Mouse (Mus musculus) megakaryocyte-erythroid progenitor cell, adult 5 weeks (primary cell): ENCODE data around the gene Spem2. TPM values are rescaled to one million over a fixed set of nuclear protein-coding genes. Genes with fewer than 3 reads are reported as not detected.

ENCODE experiments used
- polyA plus RNA-seq: library from polyadenylated mRNA; stranded (reverse); fragments of >175 nt; gene quantifications from 2 replicates; pipeline ENCODE4 v1.2.3, GENCODE M21; 2012

The Spem2 gene
- not detected in 2 replicates for polyA plus RNA-seq

DNA sequence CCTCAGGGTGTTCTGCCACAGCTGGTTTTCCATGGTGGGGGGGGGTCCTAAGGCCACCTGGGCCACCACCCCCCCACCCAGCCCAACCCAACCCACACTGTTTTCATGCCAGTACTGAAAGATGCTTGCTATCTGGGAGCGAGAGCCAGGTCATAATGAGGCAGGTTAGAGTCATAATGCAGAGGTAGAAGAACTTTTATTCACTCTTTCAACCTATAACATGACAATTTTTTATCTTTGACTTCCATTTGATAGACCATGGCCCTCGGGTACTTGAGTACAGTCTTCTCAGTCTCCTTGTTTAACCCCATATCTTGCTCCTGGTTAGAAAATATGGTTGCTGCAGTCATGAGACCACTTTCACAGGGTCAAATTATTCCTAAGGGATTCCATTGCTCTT is at the start of gene Spem2:
TSS of gene Spem2 (minus strand) at position 101 of the 400 bp plus-strand sequence.

DNA sequence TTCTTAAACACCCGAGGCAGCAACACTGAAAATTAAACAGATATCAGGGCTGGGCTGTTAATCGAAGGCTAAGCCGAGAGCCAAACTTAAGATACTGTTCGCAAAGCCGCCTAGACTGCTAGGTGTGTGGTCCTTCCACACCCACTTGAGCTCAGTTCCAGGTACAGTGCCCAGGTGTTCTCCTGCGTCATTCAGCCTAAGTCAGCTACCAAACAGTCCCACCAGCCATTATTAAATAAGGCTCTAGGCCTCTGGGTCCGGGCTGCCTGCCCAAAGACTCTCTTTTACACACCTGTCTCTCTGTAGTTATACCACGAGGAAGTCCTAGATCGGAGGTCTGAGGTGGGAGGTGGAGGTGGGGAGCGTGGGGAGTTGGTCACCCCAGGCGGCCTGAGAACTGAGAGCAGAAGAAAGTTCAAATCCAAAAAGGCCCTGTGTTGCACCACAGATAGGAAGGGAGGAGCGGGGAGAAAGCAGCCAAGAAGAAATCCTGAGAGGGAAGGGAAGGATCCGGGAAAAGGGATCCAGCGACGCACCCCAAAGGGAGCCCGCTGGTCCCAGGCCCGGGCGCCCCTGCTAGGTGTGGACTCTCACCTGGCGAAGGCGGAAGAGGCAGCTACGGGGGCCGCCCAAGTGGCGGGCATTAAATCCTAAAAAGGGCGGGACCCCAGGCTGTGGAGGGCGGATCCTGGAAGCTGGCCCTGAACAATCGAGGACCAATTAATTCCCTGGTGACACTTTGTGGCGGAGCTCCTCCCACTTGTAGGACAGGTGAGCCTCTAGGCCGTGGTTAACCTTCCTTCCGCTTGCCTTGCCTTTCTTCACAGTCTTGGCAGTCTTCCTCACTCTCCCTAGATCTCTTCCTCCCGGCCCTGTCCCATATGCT is 40.1 kb upstream of the Spem2 start, which contains the start of gene Tnk1:
TSS of gene Tnk1 (minus strand) at position 618 of the 886 bp plus-strand sequence.

DNA sequence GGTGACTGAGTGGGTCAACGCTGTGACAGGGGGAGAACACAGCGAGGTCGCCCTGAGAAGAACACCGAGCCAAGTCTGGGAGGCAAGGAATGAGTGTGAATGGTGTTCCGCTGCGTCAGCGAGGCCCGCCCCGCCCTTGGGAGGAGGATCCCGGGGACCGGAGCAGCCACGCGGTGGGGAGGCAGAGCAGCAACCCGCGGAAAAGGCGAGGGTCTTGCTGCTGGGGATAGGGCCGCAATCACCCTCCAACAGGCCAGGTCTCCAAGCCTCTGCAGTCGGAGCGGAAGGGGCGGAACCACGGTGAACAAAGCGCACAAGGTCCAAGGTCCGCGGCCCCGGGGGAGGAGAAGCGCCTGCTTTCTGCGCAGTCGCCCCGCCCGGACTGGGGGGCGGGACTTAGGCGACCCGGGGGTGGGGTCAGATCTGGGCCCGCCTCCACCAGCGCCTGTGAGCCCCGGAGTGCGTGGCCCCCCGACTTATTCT is 28.0 kb upstream of the Spem2 start, which contains the start of gene Plscr3:
TSS of gene Plscr3 (plus strand) at position 179 of the 483 bp plus-strand sequence.

DNA sequence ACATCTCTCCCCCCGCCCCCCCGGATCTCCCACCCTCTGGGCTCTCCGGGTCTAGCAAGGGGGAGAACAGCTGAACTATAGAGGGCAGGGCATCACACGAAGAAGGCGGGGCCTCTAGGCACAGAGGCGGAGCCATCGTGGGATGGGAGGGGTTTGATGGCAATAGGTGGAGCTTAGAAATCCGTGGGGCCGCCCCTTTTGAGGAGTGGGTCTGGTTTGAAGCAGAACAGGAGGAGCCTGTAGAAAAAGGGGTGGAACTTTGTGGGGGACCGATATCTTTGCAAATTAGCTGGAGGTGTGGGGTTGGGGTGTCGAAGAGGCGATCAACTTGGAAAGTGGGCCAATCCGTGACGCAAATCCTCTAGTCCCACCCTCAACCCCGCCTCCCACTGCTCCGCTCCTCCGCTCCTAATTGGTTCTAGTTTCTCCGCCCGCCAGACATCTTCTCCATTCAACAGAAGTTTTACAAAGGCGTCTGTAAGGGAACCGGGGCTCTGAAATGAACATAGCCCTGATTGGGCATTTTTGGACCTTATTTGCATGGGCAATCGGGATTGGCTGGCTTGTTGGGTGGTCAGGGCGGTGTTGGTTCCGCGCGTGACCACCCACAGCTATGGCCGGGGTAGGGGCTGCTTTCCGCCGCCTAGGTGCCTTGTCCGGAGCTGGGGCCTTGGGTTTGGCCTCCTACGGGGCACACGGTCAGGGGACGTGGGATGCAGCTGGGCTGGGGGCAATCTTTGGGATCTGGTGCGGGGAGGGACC is 19.9 kb upstream of the Spem2 start, which contains the start of gene Tmem256:
TSS of gene Tmem256 (plus strand) at position 563 of the 762 bp plus-strand sequence.

DNA sequence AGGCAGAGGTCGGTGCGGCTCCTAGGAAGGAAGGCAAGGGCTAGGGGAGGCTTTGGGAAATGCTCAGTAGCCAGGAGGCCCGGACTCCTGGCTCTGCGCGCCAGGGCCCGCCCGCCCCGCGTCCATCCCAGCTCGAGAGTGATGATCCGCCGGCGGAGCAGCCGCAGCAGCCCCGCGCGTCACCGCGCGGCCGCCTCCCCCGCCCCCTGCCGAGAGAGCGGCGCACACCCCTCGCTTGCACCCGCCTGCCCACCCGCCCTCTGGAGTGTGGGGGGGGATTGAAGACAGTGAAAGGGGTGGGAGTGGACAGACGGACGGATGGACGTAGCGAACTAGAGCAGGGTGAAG is 19.3 kb upstream of the Spem2 start, which contains the start of gene Nlgn2:
TSS of gene Nlgn2 (minus strand) at position 181 of the 348 bp plus-strand sequence.

DNA sequence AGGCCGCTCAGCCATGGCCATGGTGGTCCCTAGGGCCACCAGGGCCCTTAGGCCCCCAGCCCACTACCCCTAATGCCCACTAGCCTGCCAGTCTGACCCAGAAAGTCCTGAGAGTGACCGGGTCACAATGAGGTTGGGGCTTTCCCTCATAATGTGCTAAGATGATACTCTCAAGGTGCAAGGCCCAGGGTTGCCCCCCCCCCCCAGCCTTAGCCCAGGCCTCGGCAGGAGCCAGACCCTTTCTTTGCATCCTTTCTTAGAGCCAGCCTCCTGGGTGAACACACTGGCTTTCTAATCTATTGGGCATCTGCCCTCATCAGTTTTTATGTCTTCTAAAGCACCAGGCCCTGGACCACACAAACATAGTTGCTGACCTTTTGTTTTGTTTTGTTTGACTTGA is 3.8 kb upstream of the Spem2 start, which contains the start of gene Spem1:
TSS of gene Spem1 (minus strand) at position 101 of the 400 bp plus-strand sequence.

DNA sequence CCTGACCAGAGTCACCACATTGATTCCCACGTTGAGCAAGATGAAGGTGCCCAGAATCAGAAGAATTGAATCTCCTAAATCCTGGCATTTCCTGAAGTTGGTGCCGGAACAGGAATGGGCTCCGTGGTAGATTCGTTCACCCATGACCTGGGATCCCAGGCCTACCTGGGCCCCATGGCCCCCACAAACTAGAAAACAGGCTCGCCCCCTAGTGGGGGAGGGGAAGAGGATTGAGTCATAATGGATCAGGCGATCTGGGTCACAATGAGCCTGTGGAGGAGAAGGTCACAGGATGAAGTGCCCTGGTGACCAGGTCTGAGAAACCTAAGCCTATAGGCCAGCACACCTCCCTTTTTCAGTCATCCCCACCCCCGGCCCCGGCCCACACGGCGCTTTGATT is 3.1 kb downstream of the Spem2 start, which contains the start of gene Gm39566:
TSS of gene Gm39566 (minus strand) at position 144 of the 400 bp plus-strand sequence.

DNA sequence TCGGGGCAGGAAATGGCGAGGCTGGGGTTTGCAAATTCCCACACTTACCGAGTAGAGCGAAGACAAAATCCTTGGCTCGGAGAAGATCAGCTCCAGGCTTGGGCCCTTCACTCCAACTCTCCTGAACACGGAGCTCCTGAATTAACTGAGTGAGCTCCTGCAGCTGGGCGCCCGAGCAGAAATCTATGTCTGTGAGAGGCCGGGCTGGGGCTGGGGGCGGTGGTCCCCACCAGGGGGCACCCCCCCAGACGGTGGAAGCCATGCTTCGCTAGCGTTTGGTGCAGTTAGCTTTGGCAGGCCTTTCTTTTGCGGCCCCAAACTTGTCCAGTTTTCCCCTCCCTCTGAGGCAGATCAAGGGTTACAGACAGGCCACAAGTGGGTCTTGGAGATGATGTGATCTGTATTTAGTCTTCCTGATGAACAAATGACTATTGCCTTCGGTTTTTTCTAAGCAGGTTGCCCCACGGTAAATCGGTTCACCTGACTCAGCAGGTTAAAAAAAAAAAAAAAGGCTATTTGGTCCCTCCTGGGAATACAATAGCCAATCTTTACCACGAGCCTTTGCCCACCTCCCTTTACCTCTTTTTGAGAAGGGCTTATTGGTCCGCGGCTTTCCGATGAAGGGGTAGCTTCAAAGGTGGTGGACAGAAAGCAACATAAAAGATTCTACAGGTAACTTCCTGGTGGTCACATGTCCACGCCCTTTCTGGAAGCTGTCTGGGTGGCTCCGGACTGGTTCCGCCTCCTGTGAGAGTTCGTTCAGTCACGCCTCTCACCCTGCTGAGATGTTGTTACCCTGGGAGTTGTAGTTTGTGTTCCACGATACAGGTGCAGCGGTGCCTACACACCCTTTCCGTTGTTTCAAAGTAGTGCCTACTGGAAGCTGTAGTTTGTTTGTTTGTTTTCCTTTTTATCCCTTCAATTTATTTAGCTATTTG is 13.0 kb downstream of the Spem2 start, which contains the start of gene Tmem102:
TSS of gene Tmem102 (minus strand) at position 653 of the 938 bp plus-strand sequence.

DNA sequence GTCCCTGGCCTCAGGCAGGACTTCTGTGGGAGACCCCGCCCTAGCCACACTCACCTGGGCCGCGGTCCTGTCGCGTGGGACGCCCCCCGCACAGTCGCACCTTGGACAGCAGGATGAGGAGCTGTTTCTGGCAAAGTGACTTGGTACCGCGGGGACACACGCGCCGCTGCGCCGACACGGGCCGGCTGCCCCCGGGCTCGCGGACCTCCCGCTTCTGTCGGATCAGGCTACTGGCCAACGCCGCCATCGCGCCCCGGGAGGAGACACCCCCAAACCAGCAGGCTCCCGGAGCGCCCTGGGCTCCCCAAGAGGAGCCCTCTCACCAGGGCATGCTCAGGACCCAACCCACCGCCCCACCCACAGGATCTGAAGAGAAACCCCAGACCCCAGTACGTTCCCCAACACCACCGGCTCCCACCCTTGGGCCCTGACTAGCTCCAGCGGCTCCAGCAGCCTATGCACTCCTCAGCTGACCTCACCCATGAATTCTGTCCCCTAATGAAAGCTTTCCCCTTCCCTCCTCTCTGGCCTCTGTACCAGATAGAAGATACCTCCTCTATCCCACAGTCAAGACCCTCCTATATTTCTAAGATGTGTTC is 16.8 kb downstream of the Spem2 start, which contains the start of gene Fgf11:
TSS of gene Fgf11 (minus strand) at position 479 of the 599 bp plus-strand sequence.

DNA sequence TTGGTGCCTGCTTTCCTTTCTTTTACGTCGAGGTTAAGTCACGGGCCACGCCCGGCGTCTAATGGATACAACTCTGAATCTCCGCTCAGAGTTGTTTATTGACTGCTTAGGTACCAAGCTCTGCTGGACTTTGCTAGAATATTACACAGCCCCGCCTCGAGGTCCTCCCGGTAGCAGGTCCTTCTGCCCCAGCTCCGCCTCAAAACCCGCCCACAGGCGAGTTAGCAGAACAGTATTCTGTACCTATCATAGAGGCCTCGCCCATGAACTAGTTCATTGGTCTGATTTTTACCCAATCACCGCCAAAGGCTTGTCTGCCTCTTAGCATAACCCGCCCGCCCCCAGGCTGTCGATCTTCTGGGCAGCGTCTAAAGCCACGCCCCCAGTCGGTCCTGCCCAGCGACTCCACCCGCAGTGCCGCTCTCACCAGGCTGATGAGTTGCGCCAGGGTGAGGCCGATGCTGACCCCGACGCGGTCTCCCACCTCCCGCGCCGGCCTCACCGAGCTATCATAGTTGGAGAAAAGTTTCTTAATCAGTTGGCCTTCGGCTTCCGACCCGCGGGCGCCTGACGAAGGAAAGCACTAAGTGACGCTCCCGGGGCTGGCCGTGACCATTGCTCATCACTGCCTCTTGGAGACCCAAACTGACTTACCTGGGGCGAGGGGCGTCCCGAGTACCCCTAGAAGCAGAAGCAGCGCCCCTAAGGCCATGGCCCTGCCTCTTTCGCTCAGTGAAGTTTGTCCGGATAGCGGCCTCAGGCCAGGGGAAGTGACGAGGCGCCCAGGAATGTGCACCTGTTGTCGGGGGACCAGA is 22.9 kb downstream of the Spem2 start, which contains the start of gene Chrnb1:
TSS of gene Chrnb1 (minus strand) at position 776 of the 815 bp plus-strand sequence.

Other genes starting within 250 kb of the Spem2 start
- gene Wrap53, start 238.2 kb downstream of the Spem2 start, polyA plus RNA-seq, result 15.1 and 19.3 TPM in 2 replicates
- gene Trp53, start 238.1 kb downstream of the Spem2 start, polyA plus RNA-seq, result 107 and 113 TPM in 2 replicates
- gene Atp1b2, start 212.5 kb downstream of the Spem2 start, polyA plus RNA-seq, result 60.8 and 72.4 TPM in 2 replicates
- not detected in 2 replicates for gene Shbg, start 200.6 kb downstream of the Spem2 start, polyA plus RNA-seq
- not detected in 2 replicates for gene Sat2, start 196.4 kb downstream of the Spem2 start, polyA plus RNA-seq
- 78.1 and 86.4 TPM in 2 replicates for gene Fxr2, start 185.5 kb downstream of the Spem2 start, polyA plus RNA-seq
- gene Sox15, start 163.2 kb downstream of the Spem2 start, polyA plus RNA-seq, result 0.48 and 1.3 TPM in 2 replicates
- gene Mpdu1, start 155.8 kb downstream of the Spem2 start, polyA plus RNA-seq, result 34.6 and 45.3 TPM in 2 replicates
- gene Cd68, start 152.3 kb downstream of the Spem2 start, polyA plus RNA-seq, result 27.8 and 36.3 TPM in 2 replicates
- 275 and 277 TPM in 2 replicates for gene Eif4a1, start 146.0 kb downstream of the Spem2 start, polyA plus RNA-seq
- gene Senp3, start 136.4 kb downstream of the Spem2 start, polyA plus RNA-seq, result 103 and 104 TPM in 2 replicates
- 11.4 TPM in 2 replicates for gene Tnfsf13, start 132.7 kb downstream of the Spem2 start, polyA plus RNA-seq
- gene Tnfsf12, start 122.6 kb downstream of the Spem2 start, polyA plus RNA-seq, result 7.9 and 10.0 TPM in 2 replicates
- gene Tnfsfm13, start 122.4 kb downstream of the Spem2 start, polyA plus RNA-seq, result 2.5 and 3.6 TPM in 2 replicates
- 82.4 and 83.8 TPM in 2 replicates for gene Polr2a, start 59.8 kb downstream of the Spem2 start, polyA plus RNA-seq
- gene Slc35g3, start 56.5 kb downstream of the Spem2 start, polyA plus RNA-seq, result not detected in 2 replicates
- 3.7 and 6.1 TPM in 2 replicates for gene Zbtb4, start 52.6 kb downstream of the Spem2 start, polyA plus RNA-seq
- gene Chrnb1, start 22.5 kb downstream of the Spem2 start, polyA plus RNA-seq, result 1.1 and 1.2 TPM in 2 replicates
- 1.1 and 1.4 TPM in 2 replicates for gene Fgf11, start 16.6 kb downstream of the Spem2 start, polyA plus RNA-seq
- 0.03 TPM in 1 of 2 replicates, not detected in the other for gene Tmem102, start 12.8 kb downstream of the Spem2 start, polyA plus RNA-seq
- gene Gm39566, start 3.2 kb downstream of the Spem2 start, polyA plus RNA-seq, result not detected in 2 replicates
- 0.11 TPM in 1 of 2 replicates, not detected in the other for gene Spem1, start 3.7 kb upstream of the Spem2 start, polyA plus RNA-seq
- 40.3 and 57.2 TPM in 2 replicates for gene Nlgn2, start 19.3 kb upstream of the Spem2 start, polyA plus RNA-seq
- 437 and 678 TPM in 2 replicates for gene Tmem256, start 20.0 kb upstream of the Spem2 start, polyA plus RNA-seq
- gene Plscr3, start 27.9 kb upstream of the Spem2 start, polyA plus RNA-seq, result 149 and 165 TPM in 2 replicates
- 0.27 and 0.99 TPM in 2 replicates for gene Tnk1, start 40.3 kb upstream of the Spem2 start, polyA plus RNA-seq
- gene Tmem95, start 59.6 kb upstream of the Spem2 start, polyA plus RNA-seq, result not detected in 2 replicates
- 1.2 and 1.7 TPM in 2 replicates for gene Kctd11, start 62.9 kb upstream of the Spem2 start, polyA plus RNA-seq
- gene Acap1, start 77.1 kb upstream of the Spem2 start, polyA plus RNA-seq, result 138 and 178 TPM in 2 replicates
- gene 2810408A11Rik, start 82.5 kb upstream of the Spem2 start, polyA plus RNA-seq, result 1.7 and 2.8 TPM in 2 replicates
- 79.1 and 86.6 TPM in 2 replicates for gene Neurl4, start 82.6 kb upstream of the Spem2 start, polyA plus RNA-seq
- gene Gps2, start 95.4 kb upstream of the Spem2 start, polyA plus RNA-seq, result 173 and 210 TPM in 2 replicates
- gene Eif5a, start 103.5 kb upstream of the Spem2 start, polyA plus RNA-seq, result 2,243 and 2,337 TPM in 2 replicates
- gene Ybx2, start 117.3 kb upstream of the Spem2 start, polyA plus RNA-seq, result 1.3 and 1.6 TPM in 2 replicates
- 0.54 and 1.5 TPM in 2 replicates for gene Slc2a4, start 129.7 kb upstream of the Spem2 start, polyA plus RNA-seq
- 0.12 TPM in 1 of 2 replicates, not detected in the other for gene Cldn7, start 146.3 kb upstream of the Spem2 start, polyA plus RNA-seq
- 253 and 255 TPM in 2 replicates for gene Ctdnep1, start 162.7 kb upstream of the Spem2 start, polyA plus RNA-seq
- 12.4 and 14.3 TPM in 2 replicates for gene Elp5, start 164.1 kb upstream of the Spem2 start, polyA plus RNA-seq
- gene Gabarap, start 172.7 kb upstream of the Spem2 start, polyA plus RNA-seq, result 379 and 448 TPM in 2 replicates
- 73.1 and 84.1 TPM in 2 replicates for gene Phf23, start 177.3 kb upstream of the Spem2 start, polyA plus RNA-seq
- 50.0 and 50.7 TPM in 2 replicates for gene Dvl2, start 182.1 kb upstream of the Spem2 start, polyA plus RNA-seq
- gene Acadvl, start 196.9 kb upstream of the Spem2 start, polyA plus RNA-seq, result 22.8 and 23.6 TPM in 2 replicates
- gene Dlg4, start 198.5 kb upstream of the Spem2 start, polyA plus RNA-seq, result 22.0 and 24.1 TPM in 2 replicates
- not detected in 2 replicates for gene Asgr1, start 235.6 kb upstream of the Spem2 start, polyA plus RNA-seq